Mouse (Mus musculus) small intestine, adult 2 months (tissue): Measurements from ENCODE around the gene Gab2.

ENCODE experiments used
- CTCF ChIP-seq: fragments of 200-500 bp; IDR thresholded peaks from 2 replicates; pipeline ENCODE4 v1.5.1; 2012; ENCODE audit warnings: low read depth, mild to moderate bottlenecking, control low read depth, inconsistent platforms, low read length, moderate library complexity, mixed read lengths; ENCODE audit not compliant: insufficient replicate concordance, insufficient read length; ENCODE audit errors: extremely low read depth
- POLR2A ChIP-seq: fragments of 200-500 bp; IDR thresholded peaks from 2 replicates; pipeline ENCODE4 v1.6.1; 2012; ENCODE audit warnings: low read depth, mild to moderate bottlenecking, control low read depth, inconsistent platforms, low read length, moderate library complexity

DNA sequence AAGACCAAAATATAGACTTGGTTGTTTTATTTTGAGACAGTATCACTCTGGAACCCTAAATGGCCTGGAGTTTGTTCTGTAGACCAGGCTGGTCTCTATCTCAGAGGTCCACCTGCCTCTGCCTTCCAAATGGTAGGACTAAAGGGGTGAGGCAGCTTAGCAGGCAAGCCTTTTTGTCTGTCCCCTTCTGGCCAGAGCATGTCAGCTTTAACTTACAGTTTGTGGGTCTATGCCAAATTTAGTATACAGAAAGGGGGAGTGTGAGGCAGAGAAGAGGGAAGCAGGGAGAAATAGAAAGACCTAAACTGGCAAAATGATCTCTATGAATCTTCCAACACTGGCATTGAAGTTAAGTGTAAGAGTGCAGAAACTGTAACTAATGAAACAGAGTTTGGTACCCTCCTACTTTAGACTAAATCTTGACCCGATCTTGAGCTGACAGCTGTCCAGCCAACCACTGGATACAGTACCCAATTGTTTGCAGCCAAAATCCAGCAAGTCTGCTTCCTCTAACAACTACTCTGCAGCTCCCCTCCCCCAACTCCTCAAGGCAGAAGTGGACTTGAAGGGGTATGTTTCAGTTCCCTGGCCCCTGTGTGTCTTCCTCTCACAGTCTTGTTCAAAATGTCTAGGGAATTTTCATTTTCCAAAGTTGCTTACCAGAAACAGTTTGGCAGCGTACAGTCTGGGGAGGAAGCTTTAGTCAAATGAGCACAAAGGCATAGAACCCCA, 73.5 kb downstream of the Gab2 start:
- TF ChIP-seq CTCF (no peak), POLR2A (no peak)
